ENCODE assay signal across 21 mouse cellular contexts in the genomic region with DNA sequence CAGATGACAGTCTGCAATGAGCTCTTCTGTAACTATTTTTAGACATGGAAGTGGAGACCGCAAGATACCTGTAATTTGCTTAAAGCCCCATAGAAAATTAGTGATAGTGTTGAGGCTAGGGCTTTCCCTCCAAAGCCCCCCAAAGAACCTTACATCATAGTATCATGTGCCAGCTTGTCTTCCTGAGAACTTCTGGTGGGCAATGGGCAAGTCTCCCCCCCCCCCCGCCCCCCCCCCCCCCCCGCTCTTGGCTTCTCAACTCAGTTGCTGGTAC. TPM values are rescaled to one million over a fixed set of nuclear protein-coding genes. Genes with fewer than 3 reads are reported as not detected.
"Had no signal": no experiment of that assay in that cellular context is flagged by ENCODE, and none has a peak within 500 bp of the region (broad histone marks: within the 10 kb centered on the region; RNA-seq: fewer than 3 reads in every experiment).

No protein-coding gene starts in this region.

- H3K27me3 ChIP-seq: midbrain, embryonic 12.5 days; neural tube, embryonic 13.5 days; neural tube, embryonic 15.5 days; stomach, embryonic 15.5 days had no signal

- H3K27ac ChIP-seq: midbrain, embryonic 10.5 days; midbrain, embryonic 12.5 days; neural tube, embryonic 13.5 days; neural tube, embryonic 15.5 days; stomach, embryonic 15.5 days; stomach, postnatal 0 days had no signal

- ATAC-seq: midbrain, embryonic 16.5 days had no signal

- H3K4me3 ChIP-seq: midbrain, embryonic 10.5 days; midbrain, embryonic 12.5 days; myocyte; neural tube, embryonic 13.5 days; neural tube, embryonic 15.5 days; stomach, embryonic 15.5 days had no signal

- H3K4me2 ChIP-seq: lung, embryonic 14.5 days; midbrain, embryonic 12.5 days; neural tube, embryonic 13.5 days; neural tube, embryonic 15.5 days; stomach, embryonic 15.5 days had no signal

- DNase-seq: lung, adult 18-20 months; lung, embryonic 14.5 days; lung, postnatal 10 days; lung, postnatal 4 days; midbrain, embryonic 14.5 days; retina, postnatal 1 day; right cerebral cortex, adult 18-20 months; right cerebral cortex, postnatal 25 days; right cerebral cortex, postnatal 4 days; spleen, adult 18-20 months; thymus, adult 2 months; thymus, postnatal 25 days; thymus, postnatal 4 days had no signal

- H3K4me1 ChIP-seq: midbrain, embryonic 12.5 days; stomach, embryonic 15.5 days had no signal

- H3K9ac ChIP-seq: lung, embryonic 14.5 days; midbrain, embryonic 12.5 days; neural tube, embryonic 13.5 days; neural tube, embryonic 15.5 days; stomach, embryonic 15.5 days had no signal

- H3K36me3 ChIP-seq: midbrain, embryonic 10.5 days; midbrain, embryonic 12.5 days; neural tube, embryonic 13.5 days; neural tube, embryonic 15.5 days; stomach, embryonic 15.5 days had no signal

- H3K9me3 ChIP-seq: midbrain, embryonic 10.5 days; midbrain, embryonic 12.5 days; neural tube, embryonic 13.5 days; neural tube, embryonic 15.5 days; stomach, embryonic 15.5 days had no signal

RNA-seq across cellular contexts. Expression of a gene that starts 23.0 kb away (rescaled TPM):
- polyA plus RNA-seq: neural tube, embryonic 13.5 days; neural tube, embryonic 15.5 days had no signal
